Mouse (Mus musculus) megakaryocyte, embryonic 14.5 days (primary cell): Measurements from ENCODE around the gene Olfr544. TPM values are rescaled to one million over a fixed set of nuclear protein-coding genes. Genes with fewer than 3 reads are reported as not detected.
A peak's percentile ranks its signal among the peaks of the same experiment; 100 is the strongest.

Source experiments
- H3K27me3 ChIP-seq: replicated peaks from 2 replicates; pipeline ENCODE3; 2012; ENCODE audit warnings: inconsistent platforms
- H3K36me3 ChIP-seq: replicated peaks from 2 replicates; pipeline ENCODE3; 2012; ENCODE audit warnings: low read length, inconsistent platforms, mixed read lengths
- H3K4me1 ChIP-seq: 2 replicates; pipeline ENCODE4 v1.6.1; 2012; ENCODE audit warnings: inconsistent platforms
- H3K4me3 ChIP-seq: replicated peaks from 2 replicates; pipeline ENCODE3; 2012; ENCODE audit warnings: moderate library complexity, mild to moderate bottlenecking, inconsistent platforms
- H3K9me3 ChIP-seq: 2 replicates; pipeline ENCODE4 v1.6.1; 2012; ENCODE audit warnings: inconsistent platforms
- FLI1 ChIP-seq: IDR thresholded peaks from 2 replicates; pipeline ENCODE4 v1.6.1; 2012; ENCODE audit warnings: low read length, inconsistent platforms, mixed read lengths
- GATA1 ChIP-seq: IDR thresholded peaks from 3 replicates; pipeline ENCODE4 v1.6.1; 2012; ENCODE audit warnings: mixed read lengths, low read length, inconsistent platforms, borderline replicate concordance
- polyA plus RNA-seq: library from polyadenylated mRNA; stranded (reverse); fragments of >175 nt; gene quantifications from 2 replicates; pipeline ENCODE4 v1.2.3, GENCODE M21; 2012; ENCODE audit warnings: low replicate concordance; ENCODE audit not compliant: insufficient read depth

The Olfr544 gene
- not detected in 2 replicates for polyA plus RNA-seq

- no peaks in the 10 kb centered on the region for H3K9me3 ChIP-seq
- peaks cover 68% of the 10 kb centered on the region for H3K4me1 ChIP-seq
- H3K27me3 ChIP-seq = no peaks in the 10 kb centered on the region
- H3K36me3 ChIP-seq = peaks cover 12% of the 10 kb centered on the region
- peak within 1 kb of the TSS; percentile 86 for H3K4me3 ChIP-seq
- TF ChIP-seq GATA1 (no peak), FLI1 (no peak)
These were observed at the start of gene Olfr544 for GRCm38 (mm10) chr7:102488161-102488560. TSS of gene Olfr544 (minus strand) at chr7:102488313.

- Histone ChIP-seq H3K4me1 (peaks cover 4% of the 10 kb centered on the region; the same call in 1 of the 2 replicates), H3K27me3 (peaks cover 1% of the 10 kb centered on the region), H3K36me3 (no peaks in the 10 kb centered on the region), H3K4me3 (no peak within 1 kb of the TSS), H3K9me3 (no peaks in the 10 kb centered on the region)
- TF ChIP-seq GATA1 (no peak), FLI1 (no peak)
These were observed 46.3 kb upstream of the Olfr544 start, which contains the start of gene Olfr547 for GRCm38 (mm10) chr7:102534449-102534848. TSS of gene Olfr547 (plus strand) at chr7:102534749.

GRCm38 (mm10) chr7:102529052-102529451 lies 40.9 kb upstream of the Olfr544 start:
- no peak overlapping the region for H3K4me3 ChIP-seq
- H3K27me3 ChIP-seq = peaks cover 3% of the 10 kb centered on the region
- TF ChIP-seq GATA1 (no peak), FLI1 (no peak)
- no peaks in the 10 kb centered on the region for H3K9me3 ChIP-seq
- no peaks in the 10 kb centered on the region for H3K36me3 ChIP-seq
- no peaks in the 10 kb centered on the region for H3K4me1 ChIP-seq

GRCm38 (mm10) chr7:102517051-102517335 lies 28.9 kb upstream of the Olfr544 start:
- H3K36me3 ChIP-seq = no peaks in the 10 kb centered on the region
- H3K9me3 ChIP-seq = no peaks in the 10 kb centered on the region
- peaks cover 30% of the 10 kb centered on the region for H3K4me1 ChIP-seq
- TF ChIP-seq FLI1 (no peak), GATA1 (no peak)
- no peak overlapping the region for H3K4me3 ChIP-seq
- peaks cover 20% of the 10 kb centered on the region for H3K27me3 ChIP-seq

- TF ChIP-seq FLI1 (no peak), GATA1 (no peak)
These were observed 28.3 kb upstream of the Olfr544 start for GRCm38 (mm10) chr7:102516261-102517050.

GRCm38 (mm10) chr7:102514144-102514543 lies 26.0 kb upstream of the Olfr544 start:
- peaks cover 33% of the 10 kb centered on the region for H3K27me3 ChIP-seq
- peaks cover 30% of the 10 kb centered on the region for H3K4me1 ChIP-seq
- H3K9me3 ChIP-seq = no peaks in the 10 kb centered on the region
- H3K4me3 ChIP-seq = peak overlapping the region; percentile 57
- no peak for TF ChIP-seq GATA1
- no peak for TF ChIP-seq FLI1
- H3K36me3 ChIP-seq = no peaks in the 10 kb centered on the region

More at GRCm38 (mm10) chr7:102516261-102517050, 28.3 kb upstream of the Olfr544 start:
- H3K9me3 ChIP-seq = no peaks in the 10 kb centered on the region
- H3K4me1 ChIP-seq = peaks cover 30% of the 10 kb centered on the region
- H3K4me3 ChIP-seq = no peak overlapping the region
- no peaks in the 10 kb centered on the region for H3K36me3 ChIP-seq
- H3K27me3 ChIP-seq = peaks cover 24% of the 10 kb centered on the region

- peaks cover 39% of the 10 kb centered on the region for H3K27me3 ChIP-seq
- no peaks in the 10 kb centered on the region for H3K9me3 ChIP-seq
- H3K4me3 ChIP-seq = peak overlapping the region; percentile 91
- no peaks in the 10 kb centered on the region for H3K36me3 ChIP-seq
- H3K4me1 ChIP-seq = peaks cover 33% of the 10 kb centered on the region
- TF ChIP-seq GATA1 = no peak
- TF ChIP-seq FLI1 = no peak
These were observed 24.8 kb upstream of the Olfr544 start for GRCm38 (mm10) chr7:102512814-102513435.

GRCm38 (mm10) chr7:102511927-102512326 lies 23.8 kb upstream of the Olfr544 start:
- Histone ChIP-seq H3K9me3 (no peaks in the 10 kb centered on the region), H3K4me3 (no peak overlapping the region), H3K27me3 (peaks cover 40% of the 10 kb centered on the region), H3K36me3 (no peaks in the 10 kb centered on the region), H3K4me1 (peaks cover 35% of the 10 kb centered on the region)
- TF ChIP-seq GATA1 = no peak
- no peak for TF ChIP-seq FLI1

- peaks cover 28% of the 10 kb centered on the region for H3K27me3 ChIP-seq
- no peak overlapping the region for H3K4me3 ChIP-seq
- H3K4me1 ChIP-seq = peaks cover 27% of the 10 kb centered on the region
- TF ChIP-seq GATA1 (no peak), FLI1 (no peak)
- no peaks in the 10 kb centered on the region for H3K9me3 ChIP-seq
- H3K36me3 ChIP-seq = no peaks in the 10 kb centered on the region
These were observed 21.6 kb upstream of the Olfr544 start for GRCm38 (mm10) chr7:102509726-102510125.

- peaks cover 31% of the 10 kb centered on the region for H3K27me3 ChIP-seq
- no peak overlapping the region for H3K4me3 ChIP-seq
- H3K36me3 ChIP-seq = no peaks in the 10 kb centered on the region
- peaks cover 17% of the 10 kb centered on the region for H3K4me1 ChIP-seq
- TF ChIP-seq FLI1 (no peak), GATA1 (no peak)
- H3K9me3 ChIP-seq = no peaks in the 10 kb centered on the region
These were observed 20.6 kb upstream of the Olfr544 start for GRCm38 (mm10) chr7:102508666-102509065.
